Mouse (Mus musculus) stomach, postnatal 0 days (tissue): ENCODE results near the gene Snn. TPM values are rescaled to one million over a fixed set of nuclear protein-coding genes. Genes with fewer than 3 reads are reported as not detected.

ENCODE experiments used
- ATAC-seq: fragments of 200-750 bp; cut with Nextera tagmentation; 2 replicates; pipeline ENCODE4 v1.8.0; 2017; ENCODE audit not compliant: low FRiP score, low TSS enrichment
- DNase-seq: peaks from one replicate; pipeline ENCODE4 v3.0.0-alpha.2; 2016; ENCODE audit warnings: low spot score
- H3K27ac ChIP-seq: fragments of 300-500 bp; sonication (generic); replicated peaks from 2 replicates; pipeline ENCODE4 v1.5.1; 2014; ENCODE audit warnings: mild to moderate bottlenecking, control low read depth
- H3K27me3 ChIP-seq: fragments of 300-500 bp; sonication (generic); 2 replicates; pipeline ENCODE4 v1.6.1; 2014; ENCODE audit warnings: low read length; ENCODE audit not compliant: control insufficient read depth, insufficient read depth
- H3K36me3 ChIP-seq: fragments of 300-500 bp; sonication (generic); 2 replicates; pipeline ENCODE4 v1.6.1; 2014; ENCODE audit warnings: low read length, mixed read lengths; ENCODE audit not compliant: control insufficient read depth, insufficient read depth
- H3K4me1 ChIP-seq: fragments of 300-500 bp; sonication (generic); replicated peaks from 2 replicates; pipeline ENCODE4 v1.6.1; 2014; ENCODE audit warnings: antibody characterized with exemption; ENCODE audit not compliant: control insufficient read depth, insufficient read depth
- H3K4me2 ChIP-seq: fragments of 300-500 bp; sonication (generic); replicated peaks from 2 replicates; pipeline ENCODE4 v1.6.1; 2014; ENCODE audit warnings: low read depth, mild to moderate bottlenecking, control low read depth, moderate library complexity
- H3K4me3 ChIP-seq: fragments of 300-500 bp; sonication (generic); 2 replicates; pipeline ENCODE4 v1.5.1; 2014; ENCODE audit warnings: low read depth, low read length, control low read depth
- H3K9ac ChIP-seq: fragments of 300-500 bp; sonication (generic); 2 replicates; pipeline ENCODE4 v1.6.1; 2014; ENCODE audit warnings: mild to moderate bottlenecking, low read length, control low read depth, mixed read lengths
- H3K9me3 ChIP-seq: fragments of 300-500 bp; sonication (generic); 2 replicates; pipeline ENCODE4 v1.6.1; 2016; ENCODE audit warnings: low read length; ENCODE audit not compliant: control insufficient read depth
- CTCF ChIP-seq: IDR thresholded peaks from 2 replicates; pipeline ENCODE4 v1.5.1; 2016; ENCODE audit warnings: antibody characterized with exemption, low read depth, mild to moderate bottlenecking, moderate library complexity
- EP300 ChIP-seq: optimal IDR thresholded peaks from 2 replicates; pipeline ENCODE3; 2016; ENCODE audit warnings: antibody characterized with exemption
- whole genome bisulfite sequencing: fragments of 180-500 bp; shearing (Covaris S2); extraction: QIAGEN DNeasy Blood & Tissue Kit; methylation state at CpG from one replicate; pipeline ENCODE4 v1.1.7; 2014; 5-methylcytosine and 5-hydroxymethylcytosine counted together
- polyA plus RNA-seq: library from polyadenylated mRNA; unstranded; fragments of >200 nt; fragmentation: Nextera tagmentation; extraction: Ambion mirVana; gene quantifications from 2 replicates; pipeline ENCODE4 v1.2.1, GENCODE M21; 2015

Gene Snn
- polyA plus RNA-seq, 1 experiment from 2014 or later = 11.8 TPM

GRCm38 (mm10) chr16:11016353-11016752, 44.4 kb upstream of the Snn start:
- DNase-seq (no peak), ATAC-seq (peak; percentile 88)
- Histone ChIP-seq H3K27ac (peak overlapping the region; percentile 18; the same call in 1 of the 2 replicates), H3K4me3 (no peak overlapping the region), H3K9ac (no peak overlapping the region), H3K27me3 (no peaks in the 10 kb centered on the region), H3K4me2 (no peak overlapping the region), H3K36me3 (no peaks in the 10 kb centered on the region), H3K9me3 (no peaks in the 10 kb centered on the region), H3K4me1 (peaks cover 2% of the 10 kb centered on the region; the same call in 1 of the 2 replicates)
- TF ChIP-seq EP300 = no peak
- TF ChIP-seq CTCF = no peak
- WGBS = 52% methylated on average over 4 of the region's 4 CpGs

DNA sequence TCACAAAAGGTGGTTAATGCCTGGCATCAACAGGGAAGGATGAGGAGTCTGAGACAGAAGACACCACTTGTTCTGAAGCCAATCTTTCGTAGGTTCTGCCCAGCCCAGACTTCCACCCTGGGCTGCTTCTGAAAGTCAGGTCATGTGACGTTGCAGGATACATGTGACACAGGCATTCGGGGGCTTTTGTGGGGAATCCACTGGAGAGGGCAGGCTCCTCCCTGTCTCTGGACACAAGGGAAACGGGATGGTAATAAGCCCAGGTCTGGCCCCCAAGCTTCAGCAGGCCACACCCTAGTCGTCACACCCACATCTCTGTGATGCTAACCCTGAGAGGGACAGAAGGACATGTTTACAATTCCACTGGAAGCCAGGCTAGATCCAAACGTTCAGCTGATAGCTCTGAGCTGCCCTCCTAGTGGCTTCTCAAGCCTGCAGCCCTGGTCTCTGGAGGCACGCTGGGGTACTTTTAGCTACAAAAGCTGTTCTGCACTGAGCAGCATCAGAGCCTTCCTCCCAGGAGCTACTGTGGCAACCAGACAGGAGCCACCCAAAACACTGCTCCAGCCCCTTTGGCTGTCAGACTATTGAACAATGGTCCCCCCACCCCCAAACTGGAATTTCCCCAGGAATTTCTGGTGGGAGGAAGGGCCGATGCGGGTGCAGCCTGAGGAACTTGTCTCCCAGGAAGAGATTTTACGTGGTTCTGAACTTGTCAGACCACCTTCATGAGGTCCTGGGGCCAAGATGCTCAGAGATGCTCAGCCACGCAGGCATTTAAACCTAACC, 42.7 kb upstream of the Snn start:
- TF ChIP-seq CTCF (0 out of 2 replicates have a peak, but pooled peaks have one; percentile 2), EP300 (no peak)
- H3K9ac ChIP-seq = no peak overlapping the region
- no peaks in the 10 kb centered on the region for H3K9me3 ChIP-seq
- no peak overlapping the region for H3K4me2 ChIP-seq
- WGBS = 30% methylated on average over 11 of the region's 11 CpGs
- 0 out of 2 replicates have a peak, but pooled peaks cover 2% of the 10 kb centered on the region for H3K4me1 ChIP-seq
- peak overlapping the region; percentile 40; the same call in 1 of the 2 replicates for H3K27ac ChIP-seq
- no peak overlapping the region for H3K4me3 ChIP-seq
- DNase-seq (no peak), ATAC-seq (peak; percentile 36)
- no peaks in the 10 kb centered on the region for H3K36me3 ChIP-seq
- no peaks in the 10 kb centered on the region for H3K27me3 ChIP-seq

GRCm38 (mm10) chr16:11021403-11022112, 39.2 kb upstream of the Snn start:
- Histone ChIP-seq H3K4me1 (0 out of 2 replicates have a peak, but pooled peaks cover 2% of the 10 kb centered on the region), H3K9me3 (no peaks in the 10 kb centered on the region), H3K4me2 (no peak overlapping the region), H3K36me3 (no peaks in the 10 kb centered on the region), H3K27ac (no peak overlapping the region), H3K9ac (no peak overlapping the region), H3K27me3 (no peaks in the 10 kb centered on the region), H3K4me3 (no peak overlapping the region)
- TF ChIP-seq EP300 = no peak
- ATAC-seq (no peak), DNase-seq (no peak)
- WGBS = 33% methylated on average over 3 of the region's 3 CpGs

DNA sequence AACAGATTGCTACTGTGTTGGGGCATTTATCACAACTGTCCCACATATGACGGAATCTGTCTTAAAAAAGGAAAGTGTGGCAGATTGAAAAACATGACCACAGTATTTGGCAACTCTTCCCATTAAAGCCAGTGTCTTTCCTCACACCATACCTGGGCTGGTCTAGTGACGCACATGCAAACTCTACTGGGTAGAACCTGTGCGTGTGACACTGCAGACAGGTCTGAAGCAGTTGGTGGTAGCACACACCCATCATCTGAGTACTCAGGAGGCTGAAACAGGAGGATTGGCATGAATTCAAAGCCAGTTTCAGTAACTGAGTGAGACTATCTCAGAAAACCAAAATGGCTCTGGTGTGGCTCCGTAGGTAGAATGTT, 38.6 kb upstream of the Snn start:
- Histone ChIP-seq H3K4me3 (no peak overlapping the region), H3K27ac (no peak overlapping the region), H3K4me1 (0 out of 2 replicates have a peak, but pooled peaks cover 2% of the 10 kb centered on the region), H3K27me3 (no peaks in the 10 kb centered on the region), H3K9me3 (no peaks in the 10 kb centered on the region), H3K36me3 (no peaks in the 10 kb centered on the region), H3K4me2 (no peak overlapping the region), H3K9ac (no peak overlapping the region)
- DNase-seq (no peak), ATAC-seq (no peak)
- TF ChIP-seq CTCF (no peak), EP300 (no peak)
- WGBS = 82% methylated on average over 4 of the region's 4 CpGs

DNA sequence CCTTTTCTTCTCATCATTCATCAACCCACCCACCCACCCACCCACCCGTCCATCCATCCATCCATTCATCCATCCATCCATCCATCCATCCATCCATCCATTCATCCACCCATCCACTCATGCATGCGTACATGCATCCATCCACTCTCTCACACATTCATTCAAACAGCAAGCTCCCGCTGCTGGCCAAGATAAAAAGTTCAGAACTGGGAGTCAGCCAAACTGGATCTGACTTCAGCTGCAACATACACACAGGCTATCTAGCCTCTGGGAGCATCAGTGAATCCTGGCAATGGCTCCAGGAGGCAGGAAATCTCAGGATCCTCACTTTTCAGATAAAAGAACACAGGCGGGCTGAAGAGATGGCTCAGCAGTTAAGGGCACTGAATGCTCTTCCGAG, 37.1 kb upstream of the Snn start:
- DNase-seq = no peak
- Histone ChIP-seq H3K4me3 (no peak overlapping the region), H3K9ac (no peak overlapping the region), H3K4me2 (no peak overlapping the region), H3K27ac (no peak overlapping the region), H3K27me3 (no peaks in the 10 kb centered on the region), H3K4me1 (0 out of 2 replicates have a peak, but pooled peaks cover under 1% of the 10 kb centered on the region), H3K36me3 (no peaks in the 10 kb centered on the region), H3K9me3 (no peaks in the 10 kb centered on the region)
- TF ChIP-seq CTCF (peak; percentile 52), EP300 (no peak)
- WGBS = 81% methylated on average over 5 of the region's 5 CpGs
- ATAC-seq = no peak

DNA sequence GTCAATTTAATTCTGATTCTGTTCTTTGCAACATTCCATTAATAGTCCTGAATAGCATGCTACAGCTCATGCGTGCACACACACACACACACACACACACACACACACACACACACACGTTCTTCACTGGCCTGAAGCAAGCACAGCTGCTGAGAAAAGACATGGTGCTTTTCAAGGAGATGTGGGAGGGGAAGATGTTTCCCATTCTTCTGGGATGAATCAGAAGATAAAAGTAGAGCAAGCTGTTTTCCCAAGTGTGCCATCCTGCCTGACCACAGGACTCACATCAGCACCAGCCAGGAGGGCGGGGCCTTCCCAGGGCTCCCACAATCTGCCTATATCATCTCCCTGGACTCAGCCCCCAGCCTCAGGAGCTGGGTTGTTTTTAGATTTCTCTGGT, 35.9 kb upstream of the Snn start:
- no peak for TF ChIP-seq EP300
- TF ChIP-seq CTCF = no peak
- no peaks in the 10 kb centered on the region for H3K36me3 ChIP-seq
- DNase-seq (no peak), ATAC-seq (0 out of 2 replicates have a peak, but pooled peaks have one; percentile 41)
- H3K27ac ChIP-seq = no peak overlapping the region
- H3K27me3 ChIP-seq = no peaks in the 10 kb centered on the region
- WGBS = 60% methylated on average over 3 of the region's 3 CpGs
- no peaks in the 10 kb centered on the region for H3K4me1 ChIP-seq
- no peak overlapping the region for H3K4me3 ChIP-seq
- H3K4me2 ChIP-seq = no peak overlapping the region
- H3K9ac ChIP-seq = no peak overlapping the region
- no peaks in the 10 kb centered on the region for H3K9me3 ChIP-seq
